Mouse (Mus musculus): ENCODE results near the gene Olfr1101. TPM values are rescaled to one million over a fixed set of nuclear protein-coding genes. Genes with fewer than 3 reads are reported as not detected.

Olfr1101 gene
- not detected in 2 replicates for polyA plus RNA-seq (2015; fragmentation: Nextera tagmentation; extraction: Ambion mirVana)

DNA sequence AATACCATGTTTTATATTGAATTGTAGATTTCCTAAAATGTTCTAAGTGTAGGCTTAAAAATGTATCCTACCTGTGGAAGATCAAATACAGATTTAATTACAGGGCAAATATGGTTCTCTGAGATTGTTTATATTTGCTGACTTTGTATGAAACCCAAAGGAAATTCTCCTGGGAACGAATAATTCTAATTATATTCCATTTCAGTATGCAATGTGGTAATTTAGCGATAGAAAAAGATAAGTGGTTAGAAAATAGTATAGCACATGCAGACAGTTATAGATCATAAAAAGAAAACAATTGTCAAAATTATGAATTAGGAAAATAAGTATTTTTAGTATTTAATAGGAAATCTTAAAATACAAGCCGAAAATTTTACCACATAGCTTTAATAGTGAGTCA lies at the start of gene Olfr1101:
TSS of gene Olfr1101 (minus strand) at position 101 of the 400 bp plus-strand sequence.
- Histone ChIP-seq H3K4me2 (ENCODE audit: low read depth, low read length) (no peak within 1 kb of the TSS), H3K4me1 (ENCODE audit: control insufficient read depth, insufficient read depth, low read length) (no peaks in the 10 kb centered on the region), H3K27me3 (ENCODE audit: control insufficient read depth, insufficient read depth, low read length) (no peaks in the 10 kb centered on the region), H3K27ac (ENCODE audit: low read length) (no peak within 1 kb of the TSS), H3K9me3 (replicated peaks; ENCODE audit: control insufficient read depth, low read length) (no peaks in the 10 kb centered on the region), H3K9ac (ENCODE audit: low read length) (no peak within 1 kb of the TSS), H3K4me3 (replicated peaks; ENCODE audit: low read length) (no peak within 1 kb of the TSS), H3K36me3 (ENCODE audit: control insufficient read depth, insufficient read depth, low read length) (no peaks in the 10 kb centered on the region)
- no peak for ATAC-seq (ENCODE audit: insufficient read depth, low FRiP score)
- WGBS = 73% methylated on average over 3 of the region's 3 CpGs

DNA sequence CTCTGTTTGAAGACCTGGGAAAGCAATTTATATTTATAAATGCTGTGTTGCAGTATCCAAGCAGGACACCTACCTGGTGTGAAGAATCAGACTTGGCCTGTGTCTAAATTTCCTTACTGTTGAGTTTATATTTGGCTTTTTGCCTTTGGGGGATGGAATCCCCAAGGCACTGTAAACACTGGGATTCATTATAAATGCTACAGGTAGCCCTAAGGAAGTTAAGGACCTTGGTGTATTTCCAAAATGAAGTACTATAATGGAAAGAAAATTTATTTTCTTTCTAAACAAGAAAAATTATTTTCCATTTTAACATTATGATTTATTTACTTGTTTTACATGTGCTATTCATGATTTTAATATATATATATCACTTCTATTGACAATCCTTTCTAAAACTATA lies 45.4 kb upstream of the Olfr1101 start, which contains the start of gene Olfr1105:
TSS of gene Olfr1105 (minus strand) at position 101 of the 400 bp plus-strand sequence.
- ATAC-seq (ENCODE audit: insufficient read depth, low FRiP score) = no peak
- Histone ChIP-seq H3K36me3 (ENCODE audit: control insufficient read depth, insufficient read depth, low read length) (no peaks in the 10 kb centered on the region), H3K9me3 (replicated peaks; ENCODE audit: control insufficient read depth, low read length) (no peaks in the 10 kb centered on the region), H3K4me2 (ENCODE audit: low read depth, low read length) (no peak within 1 kb of the TSS), H3K4me1 (ENCODE audit: control insufficient read depth, insufficient read depth, low read length) (no peaks in the 10 kb centered on the region), H3K4me3 (replicated peaks; ENCODE audit: low read length) (no peak within 1 kb of the TSS), H3K9ac (ENCODE audit: low read length) (no peak within 1 kb of the TSS), H3K27ac (ENCODE audit: low read length) (no peak within 1 kb of the TSS), H3K27me3 (ENCODE audit: control insufficient read depth, insufficient read depth, low read length) (no peaks in the 10 kb centered on the region)

DNA sequence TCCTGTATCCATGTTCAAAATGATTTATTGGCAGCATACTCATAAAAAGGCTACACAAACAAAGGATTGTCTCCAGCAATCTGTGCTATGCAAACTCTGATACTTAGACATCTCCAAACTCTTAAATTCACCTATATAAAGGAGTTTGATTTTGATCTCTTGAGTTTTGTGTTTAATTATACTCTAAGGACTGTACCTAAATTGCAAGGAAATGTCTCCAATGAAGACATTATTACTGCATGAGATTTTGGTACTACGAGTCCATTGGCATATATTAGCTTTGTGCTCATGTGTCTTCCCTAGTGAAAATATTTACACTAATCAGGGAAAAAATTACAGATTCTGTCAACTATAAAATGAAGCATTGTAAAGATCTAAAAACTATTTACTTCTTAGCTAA lies 36.0 kb upstream of the Olfr1101 start, which contains the start of gene Olfr1104:
TSS of gene Olfr1104 (minus strand) at position 101 of the 400 bp plus-strand sequence.
- Histone ChIP-seq H3K9me3 (replicated peaks; ENCODE audit: control insufficient read depth, low read length) (no peaks in the 10 kb centered on the region), H3K4me1 (ENCODE audit: control insufficient read depth, insufficient read depth, low read length) (no peaks in the 10 kb centered on the region), H3K4me2 (ENCODE audit: low read depth, low read length) (no peak within 1 kb of the TSS), H3K27me3 (ENCODE audit: control insufficient read depth, insufficient read depth, low read length) (no peaks in the 10 kb centered on the region), H3K4me3 (replicated peaks; ENCODE audit: low read length) (no peak within 1 kb of the TSS), H3K27ac (ENCODE audit: low read length) (no peak within 1 kb of the TSS), H3K36me3 (ENCODE audit: control insufficient read depth, insufficient read depth, low read length) (no peaks in the 10 kb centered on the region), H3K9ac (ENCODE audit: low read length) (no peak within 1 kb of the TSS)
- no peak for ATAC-seq (ENCODE audit: insufficient read depth, low FRiP score)
- 69% methylated on average over 1 of the region's 1 CpGs for WGBS

DNA sequence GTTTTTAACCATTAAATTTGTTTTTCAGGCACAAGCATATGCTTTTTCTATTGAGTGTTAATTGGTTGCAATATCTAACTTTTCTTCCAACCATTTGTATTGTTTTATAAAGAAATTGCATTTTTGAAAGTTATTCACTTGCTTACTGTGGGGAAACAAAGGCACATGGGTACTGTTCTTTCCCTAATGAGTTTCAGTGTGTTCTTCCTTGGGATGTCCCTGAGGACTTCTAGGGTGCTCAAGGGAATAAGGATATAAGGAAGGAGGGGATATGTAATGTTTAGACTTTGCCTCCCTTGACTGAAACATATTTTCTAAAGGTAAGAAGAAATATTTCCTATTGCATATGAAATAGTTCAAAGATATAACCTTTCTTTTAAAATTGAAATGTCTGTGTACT lies 7.1 kb upstream of the Olfr1101 start, which contains the start of gene Olfr1102:
TSS of gene Olfr1102 (plus strand) at position 301 of the 400 bp plus-strand sequence.
- Histone ChIP-seq H3K27ac (ENCODE audit: low read length) (no peak within 1 kb of the TSS), H3K4me1 (ENCODE audit: control insufficient read depth, insufficient read depth, low read length) (no peaks in the 10 kb centered on the region), H3K9ac (ENCODE audit: low read length) (no peak within 1 kb of the TSS), H3K9me3 (replicated peaks; ENCODE audit: control insufficient read depth, low read length) (no peaks in the 10 kb centered on the region), H3K4me3 (replicated peaks; ENCODE audit: low read length) (no peak within 1 kb of the TSS), H3K27me3 (ENCODE audit: control insufficient read depth, insufficient read depth, low read length) (no peaks in the 10 kb centered on the region), H3K4me2 (ENCODE audit: low read depth, low read length) (no peak within 1 kb of the TSS), H3K36me3 (ENCODE audit: control insufficient read depth, insufficient read depth, low read length) (no peaks in the 10 kb centered on the region)
- no peak for ATAC-seq (ENCODE audit: insufficient read depth, low FRiP score)

DNA sequence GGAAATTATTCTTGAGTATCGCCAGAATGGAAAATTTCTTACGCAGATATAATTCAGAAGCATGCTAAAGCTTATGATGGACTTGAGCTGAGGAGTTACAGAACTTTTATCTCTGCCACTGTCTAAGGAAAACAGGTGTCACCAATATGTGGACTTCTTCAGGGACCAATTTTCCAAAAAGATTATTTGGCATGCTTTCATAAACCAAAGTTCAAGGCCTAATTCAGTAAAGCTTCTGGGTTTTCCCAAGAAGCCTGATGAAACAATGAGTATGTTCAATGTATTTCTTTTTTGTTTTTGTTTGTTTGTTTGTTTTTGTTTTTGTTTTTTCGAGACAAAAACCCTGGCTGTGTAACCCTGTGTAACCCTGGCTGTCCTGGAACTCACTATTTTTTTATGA lies 11.2 kb downstream of the Olfr1101 start, which contains the start of gene Olfr1100:
TSS of gene Olfr1100 (minus strand) at position 101 of the 400 bp plus-strand sequence.
- Histone ChIP-seq H3K9me3 (replicated peaks; ENCODE audit: control insufficient read depth, low read length) (no peaks in the 10 kb centered on the region), H3K9ac (ENCODE audit: low read length) (no peak within 1 kb of the TSS), H3K4me3 (replicated peaks; ENCODE audit: low read length) (no peak within 1 kb of the TSS), H3K27ac (ENCODE audit: low read length) (no peak within 1 kb of the TSS), H3K4me1 (ENCODE audit: control insufficient read depth, insufficient read depth, low read length) (no peaks in the 10 kb centered on the region), H3K27me3 (ENCODE audit: control insufficient read depth, insufficient read depth, low read length) (no peaks in the 10 kb centered on the region), H3K36me3 (ENCODE audit: control insufficient read depth, insufficient read depth, low read length) (no peaks in the 10 kb centered on the region), H3K4me2 (ENCODE audit: low read depth, low read length) (no peak within 1 kb of the TSS)
- WGBS = 73% methylated on average over 3 of the region's 3 CpGs
- no peak for ATAC-seq (ENCODE audit: insufficient read depth, low FRiP score)

DNA sequence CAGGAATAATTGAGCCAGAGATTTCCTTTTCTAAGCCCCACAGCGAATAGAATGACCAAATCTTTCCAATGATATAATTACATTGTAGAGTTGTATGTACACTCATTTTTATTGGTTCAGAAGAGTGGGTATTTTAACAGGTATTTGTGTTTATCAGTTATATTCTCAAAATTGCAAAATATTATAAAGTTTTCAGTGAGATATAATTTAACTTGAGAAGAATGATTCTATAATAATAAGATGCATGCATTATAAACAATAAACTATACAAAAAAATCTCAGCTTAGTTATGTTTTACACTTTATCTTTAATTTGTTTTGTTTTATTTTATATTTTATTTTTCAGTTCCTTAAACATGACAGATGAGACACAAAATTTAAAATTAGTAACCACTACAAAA lies 30.4 kb downstream of the Olfr1101 start, which contains the start of gene Olfr1099:
TSS of gene Olfr1099 (minus strand) at position 101 of the 400 bp plus-strand sequence.
- Histone ChIP-seq H3K4me1 (ENCODE audit: control insufficient read depth, insufficient read depth, low read length) (no peaks in the 10 kb centered on the region), H3K9me3 (replicated peaks; ENCODE audit: control insufficient read depth, low read length) (no peaks in the 10 kb centered on the region), H3K9ac (ENCODE audit: low read length) (no peak within 1 kb of the TSS), H3K4me3 (replicated peaks; ENCODE audit: low read length) (no peak within 1 kb of the TSS), H3K27ac (ENCODE audit: low read length) (no peak within 1 kb of the TSS), H3K27me3 (ENCODE audit: control insufficient read depth, insufficient read depth, low read length) (no peaks in the 10 kb centered on the region), H3K4me2 (ENCODE audit: low read depth, low read length) (no peak within 1 kb of the TSS), H3K36me3 (ENCODE audit: control insufficient read depth, insufficient read depth, low read length) (no peaks in the 10 kb centered on the region)
- no peak for ATAC-seq (ENCODE audit: insufficient read depth, low FRiP score)
- 83% methylated on average over 1 of the region's 1 CpGs for WGBS

Other genes starting within 250 kb of the Olfr1101 start
- gene Olfr1090, start 232.2 kb downstream of the Olfr1101 start, polyA plus RNA-seq (2015; fragmentation: Nextera tagmentation; extraction: Ambion mirVana) = not detected in 2 replicates
- not detected in 2 replicates for gene Olfr1093, start 208.7 kb downstream of the Olfr1101 start, polyA plus RNA-seq (2015; fragmentation: Nextera tagmentation; extraction: Ambion mirVana)
- gene Olfr141, start 181.2 kb downstream of the Olfr1101 start, polyA plus RNA-seq (2015; fragmentation: Nextera tagmentation; extraction: Ambion mirVana) = not detected in 2 replicates
- gene Olfr1094, start 166.6 kb downstream of the Olfr1101 start, polyA plus RNA-seq (2015; fragmentation: Nextera tagmentation; extraction: Ambion mirVana) = not detected in 2 replicates
- gene Olfr1095, start 139.5 kb downstream of the Olfr1101 start, polyA plus RNA-seq (2015; fragmentation: Nextera tagmentation; extraction: Ambion mirVana) = not detected in 2 replicates
- gene Gm13723, start 116.4 kb downstream of the Olfr1101 start, polyA plus RNA-seq (2015; fragmentation: Nextera tagmentation; extraction: Ambion mirVana) = not detected in 2 replicates
- not detected in 2 replicates for gene Olfr1097, start 99.0 kb downstream of the Olfr1101 start, polyA plus RNA-seq (2015; fragmentation: Nextera tagmentation; extraction: Ambion mirVana)
- gene Olfr1098, start 66.7 kb downstream of the Olfr1101 start, polyA plus RNA-seq (2015; fragmentation: Nextera tagmentation; extraction: Ambion mirVana) = not detected in 2 replicates
- gene Olfr1099, start 30.5 kb downstream of the Olfr1101 start, polyA plus RNA-seq (2015; fragmentation: Nextera tagmentation; extraction: Ambion mirVana) = not detected in 2 replicates
- not detected in 2 replicates for gene Olfr1100, start 11.3 kb downstream of the Olfr1101 start, polyA plus RNA-seq (2015; fragmentation: Nextera tagmentation; extraction: Ambion mirVana)
- gene Olfr1102, start 7.2 kb upstream of the Olfr1101 start, polyA plus RNA-seq (2015; fragmentation: Nextera tagmentation; extraction: Ambion mirVana) = not detected in 2 replicates
- gene Olfr1104, start 35.9 kb upstream of the Olfr1101 start, polyA plus RNA-seq (2015; fragmentation: Nextera tagmentation; extraction: Ambion mirVana) = not detected in 2 replicates
- gene Olfr1105, start 45.3 kb upstream of the Olfr1101 start, polyA plus RNA-seq (2015; fragmentation: Nextera tagmentation; extraction: Ambion mirVana) = not detected in 2 replicates
- not detected in 2 replicates for gene Olfr1106, start 61.1 kb upstream of the Olfr1101 start, polyA plus RNA-seq (2015; fragmentation: Nextera tagmentation; extraction: Ambion mirVana)
- not detected in 2 replicates for gene Olfr1107, start 84.6 kb upstream of the Olfr1101 start, polyA plus RNA-seq (2015; fragmentation: Nextera tagmentation; extraction: Ambion mirVana)
- gene Olfr1109, start 104.8 kb upstream of the Olfr1101 start, polyA plus RNA-seq (2015; fragmentation: Nextera tagmentation; extraction: Ambion mirVana) = not detected in 2 replicates
- gene Olfr259, start 123.3 kb upstream of the Olfr1101 start, polyA plus RNA-seq (2015; fragmentation: Nextera tagmentation; extraction: Ambion mirVana) = not detected in 2 replicates
- not detected in 2 replicates for gene Olfr1110, start 149.1 kb upstream of the Olfr1101 start, polyA plus RNA-seq (2015; fragmentation: Nextera tagmentation; extraction: Ambion mirVana)
- gene Olfr1111, start 161.4 kb upstream of the Olfr1101 start, polyA plus RNA-seq (2015; fragmentation: Nextera tagmentation; extraction: Ambion mirVana) = not detected in 2 replicates
- not detected in 2 replicates for gene Olfr1112, start 196.6 kb upstream of the Olfr1101 start, polyA plus RNA-seq (2015; fragmentation: Nextera tagmentation; extraction: Ambion mirVana)
- gene Olfr1113, start 217.7 kb upstream of the Olfr1101 start, polyA plus RNA-seq (2015; fragmentation: Nextera tagmentation; extraction: Ambion mirVana) = not detected in 2 replicates